Mouse (Mus musculus): Measurements from ENCODE around the gene Ap5b1.

Ap5b1 gene

DNA sequence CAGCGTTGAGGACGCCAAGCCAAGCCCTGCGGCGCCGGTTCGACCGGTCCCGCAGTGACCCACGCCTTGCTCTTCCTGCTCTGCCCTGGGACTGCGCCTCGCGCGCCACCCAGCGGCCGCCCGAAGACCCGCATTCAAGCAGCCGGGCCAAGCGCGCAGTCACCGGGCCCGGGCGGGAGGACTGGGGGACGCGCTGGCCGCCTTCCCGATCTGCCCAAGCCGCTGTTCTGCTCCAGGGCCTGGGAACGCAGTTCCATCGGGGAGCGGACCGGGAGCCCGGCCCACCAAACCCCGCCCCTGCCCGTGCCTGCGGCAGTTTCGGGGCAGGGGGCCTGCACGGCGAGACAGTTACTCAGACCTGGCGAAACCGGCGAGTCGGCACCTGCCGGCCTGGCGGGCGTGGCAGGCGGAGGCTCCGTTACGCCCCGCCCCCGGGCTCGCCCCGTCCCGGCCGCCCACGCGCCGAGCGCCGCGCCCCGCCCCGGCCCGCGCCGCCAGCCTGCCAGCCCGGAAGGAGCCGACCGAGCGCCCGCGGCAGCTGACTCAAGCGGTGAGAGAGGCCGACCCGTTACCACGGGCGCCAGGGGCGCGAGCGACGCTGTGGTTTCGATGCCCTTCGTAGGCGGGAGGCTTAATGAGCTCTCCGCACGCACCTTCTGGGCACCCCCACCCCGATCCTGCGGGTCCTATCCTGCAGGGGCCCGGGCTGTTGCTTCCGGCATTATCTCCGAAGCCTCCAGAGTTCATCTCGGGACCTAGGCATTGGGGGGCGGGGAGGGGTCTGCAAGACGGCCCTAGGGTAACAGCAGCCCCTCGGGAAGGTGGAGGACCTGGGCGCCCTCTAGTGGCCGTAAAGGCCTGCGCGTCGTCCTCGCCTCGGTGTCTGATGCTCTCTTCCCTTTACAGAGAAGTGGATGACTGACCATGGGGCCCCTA, at the start of gene Ap5b1:
TSS of gene Ap5b1 (plus strand) at position 492 of the 936 bp plus-strand sequence.
- peak; percentile 91 for DNase-seq

GRCm38 (mm10) chr19:5518721-5519120, 49.1 kb upstream of the Ap5b1 start:
- DNase-seq: no peak

GRCm38 (mm10) chr19:5525204-5525603, 42.6 kb upstream of the Ap5b1 start:
- no peak for DNase-seq

DNA sequence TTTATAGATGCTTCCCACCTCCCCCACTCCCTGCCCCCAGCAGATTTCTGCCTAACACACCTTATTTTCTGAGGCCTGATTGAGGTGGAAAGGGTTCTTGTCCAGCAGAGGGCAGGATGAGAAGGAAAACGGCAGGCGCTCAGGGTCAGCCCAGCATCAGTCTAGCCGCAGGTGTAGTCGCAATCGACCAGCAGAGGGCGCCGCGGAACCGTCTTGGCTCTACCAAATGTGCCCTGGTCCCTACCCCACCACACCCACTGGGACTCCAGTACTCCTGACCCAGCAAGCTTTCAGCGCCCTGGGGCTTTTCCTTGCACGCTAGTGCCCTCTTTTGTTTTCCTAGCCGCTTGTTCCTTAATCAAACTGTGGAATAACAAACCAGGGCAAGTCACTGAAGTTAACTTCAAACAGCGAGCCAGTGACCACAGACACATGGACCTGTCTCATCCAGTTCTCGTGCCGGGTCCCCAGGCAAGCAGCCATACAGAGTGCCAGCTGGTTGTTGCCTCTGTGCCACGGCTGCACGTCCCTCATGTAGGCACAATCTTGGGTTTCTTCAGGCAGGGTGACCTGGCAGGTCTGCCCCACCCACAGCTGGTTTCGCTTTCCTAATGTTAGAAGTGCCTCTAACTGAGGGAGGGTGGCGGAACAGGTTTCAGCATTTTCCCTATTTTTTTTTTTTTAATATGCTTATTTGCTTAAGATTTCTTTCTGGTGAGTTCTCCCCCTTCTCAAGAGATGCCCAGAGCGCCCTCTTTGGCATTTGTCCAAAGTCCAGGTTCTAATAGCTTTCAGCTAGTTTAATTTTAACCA, 38.3 kb upstream of the Ap5b1 start:
- peak; percentile 95 for DNase-seq

DNA sequence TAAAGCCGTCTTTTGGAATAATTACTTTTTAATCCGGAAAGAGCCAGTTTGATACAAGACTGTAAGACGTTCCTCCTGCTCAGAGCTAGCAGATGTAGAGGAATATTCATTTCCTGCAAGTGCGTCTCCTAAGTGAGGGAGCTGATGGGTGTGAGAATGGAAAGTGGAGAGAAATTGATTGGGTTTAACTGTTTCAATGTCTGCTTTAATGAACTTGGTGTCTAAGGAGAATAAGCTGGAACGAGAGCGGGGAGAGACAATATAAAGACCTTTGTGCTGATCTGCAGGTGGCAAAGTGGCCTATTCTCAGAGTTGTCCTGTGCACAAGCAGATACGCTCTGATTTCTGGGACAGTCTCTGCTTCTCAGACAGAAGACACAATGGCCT, 37.7 kb upstream of the Ap5b1 start:
- DNase-seq: no peak

GRCm38 (mm10) chr19:5532520-5532919, 35.3 kb upstream of the Ap5b1 start:
- DNase-seq: no peak

GRCm38 (mm10) chr19:5538786-5539185, 29.0 kb upstream of the Ap5b1 start:
- DNase-seq: no peak

DNA sequence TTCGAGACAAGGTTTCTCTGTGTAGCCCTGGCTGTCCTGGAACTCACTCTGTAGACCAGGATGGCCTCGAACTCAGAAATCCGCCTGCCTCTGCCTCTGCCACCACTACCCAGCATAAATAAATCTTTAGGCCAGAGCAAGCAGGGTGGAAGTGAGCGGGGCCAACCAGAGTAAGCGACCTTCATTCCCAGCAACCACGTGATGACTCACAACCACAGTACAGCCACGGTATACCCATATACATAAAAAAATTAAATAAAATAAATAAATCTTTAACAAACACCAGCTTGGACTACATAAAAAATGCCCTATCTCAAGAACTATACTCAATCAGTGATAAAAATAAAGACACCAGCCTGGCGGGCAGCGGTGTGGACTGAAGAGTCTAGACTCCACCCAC, 24.5 kb upstream of the Ap5b1 start:
- DNase-seq: no peak

DNA sequence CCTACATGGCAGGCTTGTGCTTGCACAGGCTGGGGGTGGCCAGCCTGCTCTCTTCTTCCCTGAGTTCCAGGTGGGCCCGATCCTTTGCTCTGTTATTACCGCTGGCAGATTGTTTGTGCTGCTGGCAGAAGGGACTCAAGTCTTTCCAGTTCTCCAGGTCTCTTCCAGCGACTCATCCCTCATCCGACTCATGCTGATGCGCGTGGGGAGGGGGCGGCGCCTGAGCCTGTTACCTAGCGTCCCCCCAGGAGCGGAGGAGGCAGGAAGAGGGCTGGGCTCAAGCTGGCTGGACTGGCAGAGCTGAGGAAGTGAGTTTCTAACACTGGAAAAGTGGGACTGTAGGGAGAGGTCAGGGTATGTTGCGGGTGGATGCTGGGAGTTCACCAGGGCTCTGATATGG, 23.8 kb upstream of the Ap5b1 start:
- no peak for DNase-seq

DNA sequence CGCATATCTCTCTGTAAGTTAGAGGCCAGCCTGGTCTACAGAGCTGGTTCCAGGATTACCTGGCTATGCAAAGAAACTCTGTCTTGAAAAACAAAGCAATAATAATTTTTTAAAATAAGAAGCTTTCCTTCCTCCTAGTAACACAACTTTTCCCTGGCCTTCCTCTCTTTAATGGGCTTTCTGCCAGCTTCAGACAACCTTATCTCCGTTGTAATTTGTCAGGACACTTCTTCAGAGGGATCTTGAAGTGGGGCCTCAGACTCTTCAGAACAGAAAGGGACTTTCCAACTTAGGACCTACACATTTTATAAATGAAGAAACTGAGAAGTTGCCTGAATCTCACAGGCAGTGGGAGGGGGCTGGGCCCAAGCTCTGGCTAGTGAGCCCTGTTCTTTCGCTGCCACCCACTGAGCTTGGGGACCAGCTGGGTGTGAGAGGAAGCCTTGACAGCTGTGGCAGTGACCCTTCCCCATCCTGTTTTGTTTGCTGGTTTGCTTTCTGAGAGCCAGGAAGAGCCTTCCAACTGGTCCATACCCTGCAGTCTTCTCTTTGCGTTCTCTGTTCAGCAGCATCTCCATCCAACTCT, 20.3 kb upstream of the Ap5b1 start:
- DNase-seq: no peak

GRCm38 (mm10) chr19:5553802-5554201, 14.0 kb upstream of the Ap5b1 start:
- no peak for DNase-seq

DNA sequence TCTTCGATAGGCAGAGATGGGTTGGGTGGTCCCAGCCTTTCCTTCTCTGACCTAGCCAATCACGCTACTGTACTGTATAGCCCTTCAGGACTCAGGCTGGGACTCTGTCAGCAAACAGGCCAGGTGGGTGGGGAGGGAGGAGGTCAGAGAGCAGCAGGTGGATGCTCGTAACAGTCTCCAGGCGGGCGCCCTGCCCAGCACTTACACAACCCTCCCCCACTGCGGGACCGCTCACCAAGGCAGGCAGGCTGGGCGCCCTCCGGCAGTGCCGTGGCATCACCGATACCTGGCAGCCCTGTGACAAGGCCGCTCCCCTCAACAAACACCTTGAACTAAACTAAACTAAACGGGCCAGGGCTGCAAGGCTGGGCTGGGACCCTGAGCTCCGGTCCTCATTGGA, 13.6 kb upstream of the Ap5b1 start:
- DNase-seq: no peak

DNA sequence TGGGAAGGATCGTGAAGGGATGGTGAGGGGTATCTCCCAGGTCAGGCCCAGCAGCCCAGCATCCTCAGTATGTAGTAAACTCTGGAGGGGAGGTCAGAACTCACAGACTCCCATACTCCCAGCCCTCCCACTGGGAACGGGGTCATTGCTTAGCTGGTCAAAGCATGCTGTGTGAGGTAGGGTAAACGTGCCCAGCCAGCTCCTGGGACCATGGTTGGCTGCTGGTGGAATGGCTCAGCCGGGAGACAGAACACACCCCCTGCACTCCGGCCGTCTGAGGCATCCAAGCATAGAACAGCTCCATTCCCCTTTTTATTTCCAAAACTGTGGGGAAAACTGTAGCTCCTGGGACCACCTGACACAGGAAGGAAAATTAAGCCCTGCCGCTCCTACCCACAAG, 9.7 kb upstream of the Ap5b1 start:
- DNase-seq: no peak

GRCm38 (mm10) chr19:5558770-5559169, 9.1 kb upstream of the Ap5b1 start:
- DNase-seq: no peak

- no peak for DNase-seq
Measured at GRCm38 (mm10) chr19:5559229-5559628, 8.6 kb upstream of the Ap5b1 start.

DNA sequence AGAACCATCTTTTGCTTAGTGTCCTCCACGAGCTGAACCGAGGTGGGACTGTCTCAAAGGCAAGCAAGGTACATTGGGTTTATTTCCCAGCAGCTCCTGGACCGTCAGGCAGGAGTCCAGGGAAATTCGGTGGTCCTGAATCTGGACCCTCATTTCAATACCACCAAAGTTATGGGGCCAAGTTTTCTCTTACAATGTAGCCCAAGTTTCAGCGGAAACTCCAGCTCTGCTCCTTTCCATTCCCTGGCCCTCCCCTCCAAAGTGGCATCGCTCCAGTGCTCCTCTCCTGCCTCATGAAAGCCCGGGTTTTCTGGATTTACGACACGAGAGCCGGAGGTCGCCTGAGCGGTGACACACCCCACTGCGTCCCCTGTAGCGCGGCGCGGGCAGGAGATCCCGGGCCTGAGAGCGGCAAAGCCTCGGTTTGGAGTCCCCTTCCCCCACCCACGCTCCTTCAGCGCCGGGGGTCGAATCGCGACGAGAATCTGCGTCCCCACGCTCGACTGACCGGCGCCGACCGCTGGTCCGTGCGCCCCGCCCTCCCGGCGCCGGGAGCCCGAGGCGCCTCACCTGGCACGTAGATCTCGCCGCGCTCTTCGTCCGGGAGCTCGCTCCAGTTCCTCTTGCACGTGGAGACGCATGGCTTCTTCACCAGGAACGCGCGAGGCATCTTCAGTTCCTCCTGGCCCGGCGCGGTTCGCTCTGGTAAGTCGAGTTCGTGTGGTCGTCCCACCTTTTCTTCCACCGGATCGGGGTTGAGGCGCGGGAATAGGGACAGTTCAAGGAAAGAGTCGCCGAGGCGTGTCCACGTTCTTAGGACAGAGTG, 8.0 kb upstream of the Ap5b1 start:
- DNase-seq: no peak

DNA sequence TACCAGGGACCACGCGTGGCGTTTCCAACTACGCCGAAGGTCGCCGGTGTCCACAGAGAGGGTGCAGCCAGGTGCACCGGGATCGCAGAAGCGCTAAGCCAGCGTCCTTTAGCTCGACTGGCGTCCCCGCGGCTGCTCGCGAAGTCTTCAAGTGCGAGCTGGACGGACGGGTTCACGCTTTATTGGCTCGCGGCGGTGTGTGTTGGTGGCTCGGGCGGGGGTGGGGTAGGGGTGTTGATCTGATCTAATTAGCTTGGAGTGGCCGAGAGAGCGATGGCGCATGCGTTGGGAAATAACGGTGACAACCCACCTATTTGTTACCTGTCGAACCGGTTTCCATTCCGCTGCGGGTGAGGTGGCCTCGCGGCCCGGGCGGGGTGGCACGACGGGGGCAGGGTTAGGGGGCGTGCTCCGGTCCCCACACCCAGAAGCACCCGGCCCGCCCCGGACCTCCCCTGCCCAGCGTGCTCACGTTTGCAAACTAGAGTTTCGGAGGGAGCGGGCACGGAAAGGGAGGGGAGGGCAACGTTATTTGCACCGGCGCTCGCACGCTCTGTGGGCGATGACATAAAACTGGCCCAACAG, 7.3 kb upstream of the Ap5b1 start, which contains the start of gene Ovol1:
TSS of gene Ovol1 (minus strand) at position 190 of the 585 bp plus-strand sequence.
- DNase-seq: no peak

DNA sequence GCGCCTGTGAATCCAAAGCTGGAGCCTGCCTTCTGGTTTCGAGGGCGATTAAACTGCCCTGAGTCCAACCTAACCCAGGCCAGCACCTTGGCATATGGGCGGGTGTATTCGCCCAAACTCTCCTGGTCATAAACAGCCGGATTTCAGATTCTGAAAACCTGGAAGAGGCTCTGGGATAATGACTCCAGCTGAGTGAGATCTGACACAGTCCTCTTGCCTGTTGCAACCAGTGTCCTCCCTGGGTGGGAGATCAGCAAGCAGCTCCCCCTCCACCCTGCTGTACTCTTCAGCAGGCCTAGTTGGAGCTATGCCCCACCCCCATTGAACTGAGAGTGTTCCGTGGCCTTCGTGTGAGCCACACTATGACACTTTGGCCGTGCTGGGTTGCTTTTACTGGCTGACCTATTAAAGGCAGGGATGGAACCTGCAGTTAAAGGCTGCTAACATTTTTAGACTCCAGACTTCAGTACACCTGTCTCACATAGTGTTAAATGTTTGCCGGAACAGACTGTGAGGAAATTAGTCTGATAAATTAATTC, 6.5 kb upstream of the Ap5b1 start:
- DNase-seq: no peak

- DNase-seq: no peak
Measured at GRCm38 (mm10) chr19:5561886-5562285, 5.9 kb upstream of the Ap5b1 start.

- no peak for DNase-seq
Measured at GRCm38 (mm10) chr19:5562776-5563175, 5.0 kb upstream of the Ap5b1 start.

DNA sequence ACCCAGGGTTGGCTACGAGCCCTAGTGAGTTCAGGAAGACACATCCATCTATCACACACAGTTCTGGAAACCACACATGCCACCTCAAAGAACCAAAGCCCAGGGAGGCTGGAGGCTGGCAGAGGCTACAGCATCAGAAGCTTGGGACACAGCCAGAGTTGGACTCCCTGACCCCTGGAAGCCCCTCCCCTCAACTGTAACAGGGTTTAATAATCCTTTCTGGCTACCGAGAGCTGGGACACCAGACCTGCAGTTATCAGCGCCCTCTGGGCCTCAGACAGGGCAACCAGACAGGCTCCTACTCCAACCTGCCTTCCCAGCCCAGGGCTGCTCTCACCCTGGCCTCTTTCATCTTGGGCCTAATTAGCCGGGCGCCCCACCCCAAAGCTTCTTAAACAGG, 1.5 kb upstream of the Ap5b1 start:
- no peak for DNase-seq

- DNase-seq: no peak
Measured at GRCm38 (mm10) chr19:5567180-5567533, 668 bp upstream of the Ap5b1 start.
